Mouse (Mus musculus): ENCODE measurements around the gene Jund. TPM values are rescaled to one million over a fixed set of nuclear protein-coding genes. Genes with fewer than 3 reads are reported as not detected.

Jund gene
- total RNA-seq, 2 experiments from 2014 or later: 165 to 181 TPM

DNA sequence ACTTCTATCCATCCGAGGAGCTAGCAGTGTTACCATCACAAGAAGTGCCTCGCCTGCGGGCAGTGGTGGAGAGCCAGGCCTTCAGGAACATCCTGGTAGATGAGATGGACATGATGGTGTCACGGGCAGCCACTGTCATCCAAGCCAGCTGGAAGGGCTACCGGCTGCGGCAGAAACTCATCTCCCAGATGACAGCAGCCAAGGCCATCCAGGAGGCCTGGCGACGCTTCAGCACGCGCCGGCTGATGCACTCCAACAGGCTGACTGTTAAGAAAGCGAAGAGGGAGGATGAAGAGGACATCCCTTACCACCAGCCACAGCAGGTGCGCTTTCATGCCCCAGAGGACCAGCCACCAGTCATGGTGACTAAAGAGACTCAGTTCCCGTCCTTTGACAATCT, 9.5 kb downstream of the Jund start:
- H3K27ac ChIP-seq: no peak overlapping the region
- no peak overlapping the region for H3K4me3 ChIP-seq
- TF ChIP-seq CTCF (conservative IDR thresholded peaks at IDR 0.05): no peak
- no peak for DNase-seq (ENCODE audit: low spot score in 2 of 2)

DNA sequence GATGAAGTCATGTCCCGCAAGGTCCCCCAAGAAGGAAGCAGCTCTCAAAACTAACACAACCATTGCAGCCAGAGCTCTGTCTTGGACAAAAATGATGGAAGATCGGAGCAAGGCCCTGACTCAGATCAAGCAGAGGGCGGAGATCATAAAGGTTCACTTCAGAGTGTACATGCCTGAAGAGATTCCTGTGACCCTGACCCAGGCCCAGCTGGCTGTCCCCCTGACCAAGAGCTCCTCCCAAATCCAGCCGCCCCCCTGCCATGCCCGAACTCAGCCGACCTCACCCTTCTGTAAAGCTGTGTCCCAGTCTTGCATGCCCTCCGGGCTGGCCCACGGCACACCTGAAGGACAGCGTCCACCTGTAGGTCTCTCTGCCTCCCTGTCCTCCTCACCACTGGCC, 11.0 kb downstream of the Jund start:
- no peak for TF ChIP-seq CTCF (conservative IDR thresholded peaks at IDR 0.05)
- H3K27ac ChIP-seq: no peak overlapping the region
- no peak overlapping the region for H3K4me3 ChIP-seq
- no peak for DNase-seq (ENCODE audit: low spot score in 2 of 2)

DNA sequence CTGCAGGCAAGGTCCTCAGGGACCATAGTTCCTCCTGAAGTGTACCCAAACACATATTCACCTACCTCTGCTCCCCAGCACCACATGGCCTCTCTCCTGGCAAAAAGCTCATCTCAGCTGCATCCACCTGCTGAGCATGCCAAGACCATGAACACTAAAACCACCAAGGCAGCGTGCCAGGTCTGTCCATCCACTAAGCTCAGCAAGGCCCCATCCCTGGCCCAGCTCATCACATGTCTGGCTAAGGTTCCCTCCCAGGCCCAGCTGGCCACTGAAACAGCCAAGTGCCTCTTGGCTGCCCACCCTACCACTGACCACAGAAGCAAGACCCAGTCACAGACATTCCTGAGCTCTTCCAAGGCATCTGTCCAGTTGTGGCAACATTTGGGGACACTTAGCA, 11.5 kb downstream of the Jund start:
- Histone ChIP-seq H3K27ac (no peak overlapping the region), H3K4me3 (no peak overlapping the region)
- no peak for TF ChIP-seq CTCF (conservative IDR thresholded peaks at IDR 0.05)
- DNase-seq (ENCODE audit: low spot score in 2 of 2): no peak

DNA sequence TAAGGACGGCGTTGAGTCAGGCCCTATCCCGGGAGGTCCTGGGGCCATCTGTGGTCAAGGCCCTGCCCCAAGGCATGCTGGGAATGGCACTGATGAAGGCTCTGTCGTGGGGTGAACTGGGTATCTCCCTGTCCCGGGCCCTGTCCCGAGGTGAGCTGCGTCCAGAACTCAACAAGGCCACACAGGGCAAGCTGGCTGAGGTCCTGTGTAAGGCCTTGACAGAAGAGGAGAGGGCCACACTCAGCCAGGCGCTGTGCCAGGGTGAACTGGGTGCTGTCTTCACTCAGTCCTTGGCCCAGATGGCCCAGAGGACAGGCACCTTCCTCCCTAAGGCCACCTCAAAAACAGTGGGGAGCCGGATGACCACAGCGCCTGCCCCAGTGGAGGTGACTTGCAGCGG, 12.3 kb downstream of the Jund start:
- no peak overlapping the region for H3K4me3 ChIP-seq
- H3K27ac ChIP-seq: no peak overlapping the region
- TF ChIP-seq CTCF (conservative IDR thresholded peaks at IDR 0.05): no peak
- DNase-seq (ENCODE audit: low spot score in 2 of 2): no peak

DNA sequence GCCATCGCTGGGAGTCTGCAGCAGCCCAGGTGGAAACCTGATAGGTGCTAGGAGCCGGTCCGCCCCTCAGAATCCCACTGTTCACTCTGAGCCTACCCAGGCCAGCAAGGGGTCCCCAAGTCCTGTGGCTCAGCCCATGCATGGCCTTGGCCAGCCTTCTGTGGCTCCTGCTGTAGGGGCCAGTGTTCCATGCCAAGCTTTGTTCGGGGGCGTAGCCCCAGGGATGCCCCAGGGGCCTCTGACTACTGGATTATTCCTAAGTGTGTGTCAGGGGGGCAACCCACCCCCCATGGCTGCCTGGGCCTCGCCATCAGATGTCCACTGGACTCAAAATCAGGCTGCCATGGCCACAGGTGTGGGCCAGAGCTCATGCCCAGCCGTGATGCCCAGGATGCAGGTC, 15.2 kb downstream of the Jund start:
- no peak for DNase-seq (ENCODE audit: low spot score in 2 of 2)
- H3K27ac ChIP-seq: no peak overlapping the region
- no peak overlapping the region for H3K4me3 ChIP-seq
- no peak for TF ChIP-seq CTCF (conservative IDR thresholded peaks at IDR 0.05)

DNA sequence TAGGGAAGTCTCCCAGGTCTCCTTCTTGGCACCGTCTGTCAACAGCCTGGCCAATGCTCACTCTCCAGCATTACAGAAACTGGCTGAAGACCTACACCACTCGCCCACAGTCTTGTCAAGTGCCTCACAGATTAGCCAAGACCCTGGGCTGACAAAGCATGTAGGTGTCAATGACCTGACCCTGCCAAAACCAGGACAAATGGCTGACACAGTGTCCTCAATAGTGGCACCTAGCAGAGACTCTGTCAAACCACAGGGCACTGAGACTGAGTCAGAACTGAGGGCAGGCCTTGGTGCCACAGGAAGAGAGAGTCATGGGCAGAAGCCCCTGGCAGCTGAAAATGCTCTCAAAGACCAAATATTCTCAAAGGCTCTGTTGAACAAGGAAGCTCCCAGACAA, 16.3 kb downstream of the Jund start:
- Histone ChIP-seq H3K4me3 (no peak overlapping the region), H3K27ac (no peak overlapping the region)
- no peak for TF ChIP-seq CTCF (conservative IDR thresholded peaks at IDR 0.05)
- no peak for DNase-seq (ENCODE audit: low spot score in 2 of 2)

DNA sequence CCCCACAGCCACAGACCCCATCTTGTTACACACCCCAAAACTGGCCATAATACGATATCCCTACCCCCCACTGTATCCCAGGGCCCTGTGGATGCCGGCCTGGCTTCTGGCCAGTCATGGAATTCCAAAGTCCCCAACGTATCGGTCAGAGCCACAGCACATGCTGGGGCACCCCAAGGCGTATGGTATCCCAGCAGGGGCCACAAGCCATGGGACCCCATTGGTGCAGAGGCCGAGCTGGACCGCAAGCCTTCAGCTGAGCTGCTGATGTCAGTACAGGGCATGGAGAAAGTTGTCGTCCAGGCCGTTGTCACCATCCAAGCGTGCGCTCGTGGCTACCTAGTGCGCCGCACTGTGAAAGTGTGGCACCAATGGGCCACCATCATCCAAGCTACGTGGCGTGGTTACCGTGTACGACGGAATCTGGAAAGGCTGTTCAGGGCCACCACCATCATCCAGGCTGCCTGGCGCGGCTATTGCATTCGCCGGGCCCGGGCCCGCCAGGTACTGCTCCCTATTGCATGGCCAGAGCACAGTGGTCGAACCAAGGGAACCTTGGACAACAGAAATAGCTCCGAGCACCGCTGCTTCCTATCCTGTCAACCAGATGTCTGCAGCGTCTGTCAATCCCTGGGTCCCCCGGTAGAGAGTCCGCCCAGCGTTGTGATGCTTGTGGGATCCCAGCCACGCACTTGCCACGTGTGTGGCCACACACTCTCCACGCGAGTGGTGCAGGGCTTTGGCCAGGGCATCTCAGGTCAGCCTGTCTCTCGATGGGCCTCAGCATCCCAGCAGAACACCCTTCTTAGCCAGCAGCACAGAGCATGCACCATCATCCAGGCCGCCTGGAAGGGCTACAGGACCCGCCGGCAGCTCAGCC, 18.0 kb downstream of the Jund start:
- Histone ChIP-seq H3K27ac (no peak overlapping the region), H3K4me3 (no peak overlapping the region)
- no peak for DNase-seq (ENCODE audit: low spot score in 2 of 2)
- no peak for TF ChIP-seq CTCF (conservative IDR thresholded peaks at IDR 0.05)

DNA sequence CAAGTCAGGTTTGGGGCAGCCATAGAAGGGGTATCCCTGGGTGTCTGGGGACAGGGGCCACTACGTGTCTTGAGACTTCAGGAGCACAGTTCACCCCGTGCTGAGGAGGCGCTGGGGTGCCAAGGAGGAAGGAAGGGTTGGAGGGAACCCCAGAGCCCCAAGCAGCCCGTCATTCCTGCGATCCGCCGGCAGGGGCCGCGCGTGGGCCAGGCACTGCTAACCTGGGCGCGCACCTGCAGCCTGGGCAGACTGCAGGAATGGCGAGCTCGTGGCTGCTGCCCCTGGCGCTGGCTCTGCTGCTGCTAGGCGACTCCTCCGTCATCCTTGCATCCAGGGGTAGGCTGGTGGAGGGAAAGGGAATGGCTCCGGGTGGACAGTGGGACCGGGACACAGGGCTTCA, 19.5 kb downstream of the Jund start, which contains the start of gene Gm3336:
Gm3336 (plus strand) TSS at position 247 of the 400 bp plus-strand sequence.
- peak; percentile 97 for TF ChIP-seq CTCF (conservative IDR thresholded peaks at IDR 0.05)
- Histone ChIP-seq H3K4me3 (no peak within 1 kb of the TSS), H3K27ac (no peak within 1 kb of the TSS)
- DNase-seq (ENCODE audit: low spot score in 2 of 2): peak in 1 of 2 experiments; percentile 42

DNA sequence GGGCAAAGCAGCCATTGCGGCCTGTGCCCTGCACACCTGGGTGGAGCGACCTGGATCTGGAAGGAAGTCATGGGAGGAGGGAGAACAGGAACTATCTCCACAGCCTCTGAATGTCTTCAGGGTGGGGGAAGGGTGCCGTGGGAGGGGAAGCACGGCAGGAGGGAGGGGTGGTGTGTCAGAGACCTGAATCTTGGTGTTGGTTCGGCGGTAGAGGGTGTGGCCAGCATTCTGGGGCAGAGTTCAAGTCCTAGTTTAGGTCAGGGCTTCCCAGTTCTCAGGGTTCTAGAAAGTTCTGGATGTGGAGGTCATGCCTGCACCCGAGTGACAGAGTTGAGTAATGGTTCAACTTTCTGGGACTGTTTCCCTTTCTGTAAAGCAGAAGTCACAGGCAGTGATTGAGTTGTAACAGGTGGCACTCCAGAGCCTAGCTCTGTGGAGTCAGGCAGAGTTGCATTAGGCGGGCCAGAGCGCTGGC, 21.1 kb downstream of the Jund start:
- Histone ChIP-seq H3K4me3 (no peak overlapping the region), H3K27ac (no peak overlapping the region)
- no peak for DNase-seq (ENCODE audit: low spot score in 2 of 2)
- TF ChIP-seq CTCF (conservative IDR thresholded peaks at IDR 0.05): no peak

DNA sequence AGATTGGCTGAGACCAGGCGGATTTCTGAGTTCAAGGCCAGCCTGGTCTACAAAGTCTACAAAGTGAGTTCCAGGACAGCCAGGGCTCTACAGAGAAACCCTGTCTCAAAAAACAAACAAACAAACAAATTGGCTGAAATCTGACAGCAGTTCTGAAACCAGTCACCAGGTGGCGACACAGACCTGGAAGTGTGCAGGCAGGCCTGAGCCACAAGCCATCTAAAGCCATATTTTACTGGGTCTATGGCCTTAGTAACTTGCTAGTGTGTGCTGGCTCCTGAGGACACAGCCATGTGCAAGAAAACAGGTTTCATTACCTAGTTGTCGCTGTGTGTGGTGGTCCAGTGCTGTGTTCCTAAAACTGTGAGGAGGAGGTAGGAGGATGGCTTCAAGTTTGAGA, 22.0 kb downstream of the Jund start:
- Histone ChIP-seq H3K27ac (no peak overlapping the region), H3K4me3 (no peak overlapping the region)
- TF ChIP-seq CTCF (conservative IDR thresholded peaks at IDR 0.05): peak; percentile 98
- DNase-seq (ENCODE audit: low spot score in 2 of 2): peak; percentile 72 to 81

DNA sequence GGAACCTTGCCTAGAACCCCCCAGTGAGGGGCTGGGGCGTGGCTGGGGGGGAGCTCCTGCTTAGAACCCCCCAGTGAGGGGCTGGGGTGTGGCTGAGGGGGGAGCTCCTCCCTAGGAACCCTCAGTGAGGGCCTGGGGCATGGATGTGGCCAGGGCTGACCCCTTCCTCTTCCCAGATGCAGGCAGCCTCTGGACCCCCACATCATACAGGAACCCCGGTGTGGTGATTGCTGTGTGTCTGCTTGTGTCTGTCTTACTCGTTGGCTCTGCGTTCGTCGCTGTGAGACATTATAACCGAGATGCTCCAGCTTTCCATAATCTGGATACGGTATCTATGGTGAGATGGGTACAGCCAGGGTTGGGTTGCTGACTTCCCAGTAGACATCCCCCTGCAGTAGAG, 22.9 kb downstream of the Jund start:
- no peak for TF ChIP-seq CTCF (conservative IDR thresholded peaks at IDR 0.05)

DNA sequence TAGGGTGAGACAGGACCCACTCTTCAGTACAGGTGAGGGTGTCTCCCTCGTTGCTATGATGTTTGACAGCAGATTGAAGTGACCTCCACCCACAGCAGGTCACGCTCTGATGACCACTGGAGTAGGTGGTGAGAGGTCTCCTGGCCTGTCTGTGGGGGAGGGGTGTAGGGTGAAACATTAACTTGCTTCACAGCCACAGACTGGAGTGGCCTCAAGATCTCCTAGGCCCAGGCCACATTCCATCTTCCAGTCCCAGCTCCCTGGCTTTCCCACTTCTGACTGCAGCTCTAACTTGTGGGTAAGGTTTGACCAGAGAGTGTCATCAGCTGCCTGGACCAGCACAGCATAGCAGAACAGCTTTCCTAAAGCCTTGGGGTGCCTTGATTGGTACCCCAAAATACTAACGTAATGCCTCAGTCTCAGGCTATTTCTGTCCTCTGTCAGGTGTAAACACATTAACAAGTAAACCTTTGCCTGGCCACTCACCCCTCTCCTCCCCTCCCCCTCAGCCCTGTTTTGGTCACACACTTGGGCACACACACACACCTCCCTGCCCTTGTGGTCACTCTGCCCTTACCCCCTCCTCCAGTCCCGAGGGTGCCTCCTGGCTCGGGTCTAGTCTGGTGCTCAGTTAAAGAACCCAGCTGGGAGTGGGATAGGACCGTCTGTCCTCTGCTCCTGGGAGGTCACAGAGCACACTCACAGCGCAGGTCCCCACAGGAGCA, 24.9 kb downstream of the Jund start, which contains the start of gene Pde4c:
Pde4c (plus strand) TSS at position 235 of the 725 bp plus-strand sequence.
- H3K4me3 ChIP-seq: no peak within 1 kb of the TSS
- H3K27ac ChIP-seq: no peak within 1 kb of the TSS
- DNase-seq (ENCODE audit: low spot score in 2 of 2): no peak
- TF ChIP-seq CTCF (conservative IDR thresholded peaks at IDR 0.05): no peak

More for the DNA sequence above, 22.9 kb downstream of the Jund start:
- H3K4me3 ChIP-seq: no peak overlapping the region
- no peak for DNase-seq (ENCODE audit: low spot score in 2 of 2)
- no peak overlapping the region for H3K27ac ChIP-seq

DNA sequence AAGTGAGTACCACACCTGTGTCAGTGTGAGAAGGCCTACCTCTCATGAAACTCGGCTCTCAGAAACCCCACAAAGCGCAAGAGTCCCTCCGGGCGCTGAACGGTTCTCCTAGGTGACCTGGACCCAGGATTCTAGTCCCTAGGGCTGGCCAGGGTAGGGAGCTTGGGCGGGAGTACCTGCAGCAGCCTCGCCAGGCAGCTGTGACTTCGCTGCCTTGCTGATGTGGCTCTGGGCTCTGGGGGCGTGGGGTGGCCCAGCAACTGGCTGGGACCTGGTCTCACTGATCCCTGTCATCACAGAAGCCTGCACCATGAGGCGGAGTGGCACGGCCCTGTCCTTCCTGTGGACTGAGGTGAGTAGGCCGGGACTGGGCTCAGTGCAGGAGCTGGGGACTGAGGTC, 25.5 kb downstream of the Jund start:
- H3K27ac ChIP-seq: no peak overlapping the region
- TF ChIP-seq CTCF (conservative IDR thresholded peaks at IDR 0.05): no peak
- DNase-seq (ENCODE audit: low spot score in 2 of 2): no peak
- no peak overlapping the region for H3K4me3 ChIP-seq

Data from layer of hippocampus, adult 2 months (tissue).